Mouse (Mus musculus) brain, embryonic 18.5 days (tissue): ENCODE data around the gene Adam26a.
"Not testable (repeated sequence)": the region's sequence is repeated elsewhere in the genome, so short reads cannot be mapped to it uniquely, and the experiment has no call there.

Experiments used
- DNase-seq: peaks from one replicate; pipeline ENCODE4 v3.0.0-alpha.2; 2012; ENCODE audit warnings: low read depth, low spot score

Adam26a gene

GRCm38 (mm10) chr8:43576607-43577006 is at the start of gene Adam26a:
Gene Adam26a (minus strand): TSS chr8:43576707.
- DNase-seq: not testable (repeated sequence)

DNA sequence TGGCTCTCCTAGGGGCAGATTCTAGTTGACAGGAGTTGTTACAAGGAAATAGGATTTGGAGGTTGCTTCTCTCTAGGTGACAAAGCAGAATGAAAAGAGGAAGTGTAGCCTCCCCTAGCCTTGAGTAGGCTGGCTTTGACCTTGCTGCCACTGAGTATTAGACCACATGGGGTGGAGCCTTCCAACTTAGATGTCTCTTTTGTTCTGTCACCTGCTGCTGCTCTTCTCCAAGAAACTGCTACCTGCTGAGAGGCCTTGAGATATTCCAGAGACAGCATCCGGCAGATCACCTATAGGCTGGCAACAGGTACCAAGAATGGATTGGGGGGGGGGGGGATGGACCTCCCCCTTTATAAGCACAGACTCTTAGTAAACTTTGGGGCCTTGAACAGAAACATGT is 39.5 kb upstream of the Adam26a start:
- DNase-seq: no peak

DNA sequence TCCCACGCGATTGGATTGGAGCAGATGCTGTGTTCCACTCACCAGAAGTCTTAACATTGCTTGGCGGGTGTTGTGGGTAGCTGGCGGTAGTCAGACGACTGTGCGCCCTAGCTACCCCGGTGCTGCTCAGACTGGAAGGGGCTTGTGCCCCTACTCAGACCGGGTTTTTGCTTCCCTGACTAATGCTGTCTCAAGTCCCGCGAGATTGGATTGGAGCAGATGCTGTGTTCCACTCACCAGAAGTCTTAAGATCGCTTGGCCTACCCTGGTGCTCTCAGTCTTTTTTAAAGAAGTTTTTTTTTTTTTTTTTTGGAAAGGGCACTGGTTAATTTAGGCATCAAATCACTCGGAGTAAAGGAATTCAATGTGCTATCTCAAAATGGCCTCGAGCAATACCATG is 27.1 kb upstream of the Adam26a start:
- not testable (repeated sequence) for DNase-seq

DNA sequence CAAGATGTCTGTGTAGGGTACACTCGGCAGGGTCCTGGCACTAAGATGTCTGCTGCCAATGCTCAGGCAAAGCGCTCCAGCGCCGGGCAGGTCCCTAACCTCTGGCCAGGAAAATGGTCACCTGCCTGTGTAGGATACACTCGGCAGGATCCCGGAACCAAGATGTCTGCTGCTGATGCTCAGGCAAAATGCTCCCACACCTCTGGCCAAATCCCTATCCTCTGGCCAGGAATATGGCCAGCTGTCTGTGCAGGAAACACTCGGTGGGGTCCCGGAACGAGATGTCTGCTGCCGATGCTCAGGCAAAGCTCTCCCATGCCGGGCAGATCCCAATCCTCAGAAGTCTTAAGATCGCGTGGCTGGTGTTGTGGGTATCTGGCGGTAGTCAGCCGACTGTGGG is 26.7 kb upstream of the Adam26a start:
- not testable (repeated sequence) for DNase-seq

DNA sequence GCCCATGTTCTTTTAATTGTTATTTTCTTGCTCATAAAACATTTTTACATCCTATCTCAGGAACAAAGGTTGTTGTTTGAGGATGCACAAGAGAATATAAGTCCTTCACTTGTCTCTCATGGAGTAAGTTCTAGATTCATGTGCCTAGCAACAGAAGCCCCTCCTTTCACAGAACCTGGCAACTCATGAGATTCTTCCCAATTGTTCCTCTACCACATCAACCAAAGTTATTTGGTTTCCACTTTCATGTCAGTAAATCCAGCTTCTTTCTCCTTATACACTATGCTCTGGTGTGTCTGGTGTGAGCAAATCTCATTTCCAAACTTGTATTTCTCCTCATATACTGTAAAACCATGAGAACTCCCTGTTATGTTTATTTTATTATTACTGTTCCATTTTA is 48.5 kb downstream of the Adam26a start, which contains the start of gene Adam26b:
Gene Adam26b, minus strand, starts transcription at position 101 of the 400 bp plus-strand sequence.
- DNase-seq: not testable (repeated sequence)
